Mouse (Mus musculus) embryo, embryonic 9.5 days (tissue): ENCODE results near the gene Ino80b.

Source experiments
- DNase-seq: peaks from one replicate; pipeline ENCODE4 v3.0.0-alpha.2; 2017; ENCODE audit errors: extremely low spot score

Gene Ino80b

GRCm38 (mm10) chr6:83086121-83087035, 38.9 kb downstream of the Ino80b start, which contains the start of gene Lbx2:
Gene Lbx2, plus strand, starts transcription at chr6:83086367.
- no peak for DNase-seq

DNA sequence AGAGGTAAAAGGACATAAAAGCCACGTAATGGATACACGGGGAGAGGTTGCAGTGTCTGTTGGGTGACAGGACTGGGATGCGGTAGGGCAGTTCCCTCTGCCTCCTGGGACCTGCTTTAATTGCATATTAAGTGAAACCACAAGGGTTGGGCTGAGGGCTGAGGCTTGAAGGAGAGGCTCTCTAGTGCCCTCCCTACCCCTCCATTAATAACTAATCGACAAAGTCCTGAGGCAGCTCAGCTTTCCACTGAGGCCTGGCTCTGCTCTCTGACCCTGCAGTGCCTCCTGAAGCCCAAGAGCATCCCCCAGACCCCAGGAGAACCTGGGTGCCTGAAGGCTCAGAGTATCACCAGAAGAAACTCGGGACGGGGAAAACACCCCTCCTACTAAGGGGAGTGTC, 40.8 kb downstream of the Ino80b start:
- no peak for DNase-seq

DNA sequence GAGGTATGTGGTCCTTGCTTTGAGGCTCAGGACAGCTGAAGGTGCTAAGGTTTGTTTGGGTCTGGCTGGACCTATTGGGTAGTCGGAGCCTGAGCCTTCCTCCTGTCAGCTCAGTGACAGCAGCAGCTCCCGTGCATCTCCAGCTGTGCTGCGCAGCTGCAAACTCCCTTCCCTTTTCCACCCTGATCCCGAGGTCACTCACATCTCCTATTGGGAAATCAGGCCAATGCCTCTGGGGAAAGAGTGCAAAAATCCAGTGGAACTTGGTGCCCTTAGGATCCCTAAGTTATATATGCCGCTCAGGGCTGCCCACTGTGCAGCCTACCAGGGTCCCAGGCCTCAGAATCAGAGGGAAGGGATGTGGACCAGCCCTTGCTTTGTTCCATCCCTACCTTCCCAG, 41.7 kb downstream of the Ino80b start:
- DNase-seq, result no peak

DNA sequence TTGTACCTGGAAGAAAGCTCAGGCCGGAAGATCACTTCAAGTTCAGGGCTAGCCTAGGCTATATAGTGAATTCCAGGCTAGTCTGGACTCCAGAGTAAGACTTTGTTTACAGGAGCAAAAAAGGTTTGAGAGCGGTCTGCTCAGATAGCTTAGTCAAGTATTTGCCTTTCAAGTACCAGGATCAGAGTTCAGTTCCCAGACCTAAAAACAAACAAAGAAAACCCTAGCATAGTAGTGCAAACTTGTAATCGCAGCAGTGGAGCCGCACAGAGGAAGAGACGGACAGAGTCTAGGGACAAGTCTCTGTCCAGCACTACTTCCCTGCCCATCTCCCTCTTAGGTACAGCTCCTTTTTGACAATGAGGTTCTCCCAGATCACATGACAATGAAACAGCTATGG, 45.0 kb downstream of the Ino80b start:
- no peak for DNase-seq

DNA sequence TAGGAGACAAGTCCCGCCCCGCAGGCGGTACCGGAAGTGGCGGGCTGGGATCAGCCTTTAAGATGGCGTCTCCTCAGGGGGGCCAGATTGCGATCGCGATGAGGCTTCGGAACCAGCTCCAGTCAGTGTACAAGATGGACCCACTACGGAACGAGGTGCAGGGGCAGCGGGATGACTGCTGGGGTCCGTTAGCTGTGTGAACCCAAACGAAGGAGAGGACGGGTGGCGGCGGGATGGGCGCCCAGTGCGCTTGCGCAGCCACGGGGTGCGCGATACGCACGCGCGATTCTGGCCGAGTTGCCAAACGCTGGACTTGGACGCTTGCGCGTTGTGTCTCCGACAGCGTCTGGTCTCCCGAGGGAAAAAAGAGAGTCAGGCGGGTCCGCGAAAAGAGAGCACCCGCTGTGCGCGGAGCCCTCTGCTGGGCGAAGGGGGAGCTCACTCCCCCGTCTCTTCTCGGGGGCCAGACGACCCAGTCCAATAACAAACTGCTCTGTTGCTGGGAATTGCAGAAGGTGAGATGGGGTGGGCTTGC, 46.8 kb downstream of the Ino80b start:
- DNase-seq, result peak; percentile 99

DNA sequence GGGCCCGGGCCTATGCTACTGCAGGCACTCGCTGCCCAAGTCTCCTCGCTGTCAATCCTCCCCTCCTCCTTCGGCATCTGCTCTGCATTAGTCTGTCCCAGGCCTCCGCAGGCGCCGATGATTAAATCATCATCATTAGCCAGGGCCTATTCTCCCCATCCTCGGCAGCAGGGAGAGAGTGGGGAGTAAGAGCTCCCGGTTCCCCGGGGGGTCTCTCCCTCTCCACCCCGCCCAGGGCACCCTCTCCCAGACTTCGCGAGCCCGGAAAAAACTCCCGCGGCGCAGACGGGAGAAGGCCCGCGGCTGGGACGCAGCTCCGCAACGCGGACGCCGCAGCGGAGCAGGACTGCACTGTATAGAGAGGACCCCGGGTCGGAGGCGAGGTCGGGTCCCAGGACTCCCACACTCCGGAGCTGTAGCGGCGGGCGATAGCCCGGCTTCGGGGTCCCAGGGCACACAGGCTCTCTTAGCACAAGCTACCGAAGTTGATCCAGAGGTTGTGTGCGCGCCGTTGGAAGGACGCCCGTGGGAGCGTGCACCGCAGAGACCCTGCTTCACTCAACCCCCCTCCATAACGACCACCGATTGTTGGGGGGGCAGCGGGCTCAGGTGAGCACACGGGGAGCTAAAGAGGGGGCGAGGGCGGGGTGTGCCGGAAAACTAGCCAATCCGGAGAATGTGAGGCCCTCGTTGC, 47.5 kb downstream of the Ino80b start, which contains the start of gene Pcgf1:
Gene Pcgf1, plus strand, starts transcription at position 240 of the 694 bp plus-strand sequence.
- peak; percentile 59 for DNase-seq

- no peak for DNase-seq
Observed at GRCm38 (mm10) chr6:83074979-83075378, 50.3 kb downstream of the Ino80b start.
